Mouse (Mus musculus): Measurements from ENCODE around the gene Pja2. TPM values are rescaled to one million over a fixed set of nuclear protein-coding genes. Genes with fewer than 3 reads are reported as not detected.

Pja2 gene
- polyA plus RNA-seq (2012; rRNA removed), result 7.2 and 8.0 TPM in 2 replicates

GRCm38 (mm10) chr17:64331898-64332769 is at the start of gene Pja2:
Gene Pja2, minus strand, starts transcription at chr17:64331916.

